Mouse (Mus musculus) adrenal gland, postnatal 10 days (tissue): ENCODE data around the gene Otud7b. TPM values are rescaled to one million over a fixed set of nuclear protein-coding genes. Genes with fewer than 3 reads are reported as not detected.
"Not testable (repeated sequence)": the region's sequence is repeated elsewhere in the genome, so short reads cannot be mapped to it uniquely, and the experiment has no call there.

Experiments used
- DNase-seq: peaks from one replicate; pipeline ENCODE4 v3.0.0; 2021; ENCODE audit warnings: mixed read lengths
- total RNA-seq, 2 experiments: library from RNA; stranded (reverse); gene quantifications; 2 replicates each; pipeline ENCODE4 v1.2.3; 2021

The Otud7b gene
- total RNA-seq, 2 experiments from 2014 or later, result 32.3 to 33.4 TPM

GRCm38 (mm10) chr3:96180727-96181477, 76.6 kb downstream of the Otud7b start, which contains the start of gene Sv2a:
Gene Sv2a, plus strand, starts transcription at chr3:96181151.
- DNase-seq, result peak; percentile 71

GRCm38 (mm10) chr3:96181510-96182381, 77.4 kb downstream of the Otud7b start:
- DNase-seq, result no peak

GRCm38 (mm10) chr3:96182382-96182776, 78.1 kb downstream of the Otud7b start:
- DNase-seq, result no peak

- DNase-seq, result no peak
These were observed 88.7 kb downstream of the Otud7b start for GRCm38 (mm10) chr3:96192977-96193376.

GRCm38 (mm10) chr3:96194966-96195365, 90.6 kb downstream of the Otud7b start:
- DNase-seq, result no peak

GRCm38 (mm10) chr3:96195616-96196313, 91.4 kb downstream of the Otud7b start:
- no peak for DNase-seq

GRCm38 (mm10) chr3:96196437-96197128, 92.3 kb downstream of the Otud7b start:
- DNase-seq, result no peak

- peak; percentile 90 for DNase-seq
These were observed 92.9 kb downstream of the Otud7b start for GRCm38 (mm10) chr3:96197129-96197749.

- no peak for DNase-seq
These were observed 93.9 kb downstream of the Otud7b start for GRCm38 (mm10) chr3:96198181-96198580.

GRCm38 (mm10) chr3:96198601-96199251, 94.4 kb downstream of the Otud7b start:
- DNase-seq, result not testable (repeated sequence)

- no peak for DNase-seq
These were observed 95.4 kb downstream of the Otud7b start for GRCm38 (mm10) chr3:96199731-96200130.

- DNase-seq, result no peak
These were observed 103.5 kb downstream of the Otud7b start for GRCm38 (mm10) chr3:96207819-96208218.

- peak; percentile 51 for DNase-seq
These were observed 104.9 kb downstream of the Otud7b start for GRCm38 (mm10) chr3:96209242-96209641.

Other genes with a start within 250 kb of the Otud7b start
- gene Prpf3, start 248.6 kb upstream of the Otud7b start, total RNA-seq, result 10 to 100 TPM; 25.1 to 26.7 TPM
- 100 to 1,000 TPM; 270 to 288 TPM for gene Mrps21, start 233.0 kb upstream of the Otud7b start, total RNA-seq
- 1 to 10 TPM; 1.9 to 4.9 TPM for gene Ciart, start 222.3 kb upstream of the Otud7b start, total RNA-seq
- 10 to 100 TPM; 27.7 to 38.8 TPM for gene BC028528, start 212.5 kb upstream of the Otud7b start, total RNA-seq
- gene Aph1a, start 210.6 kb upstream of the Otud7b start, total RNA-seq, result 100 to 1,000 TPM; 167 to 171 TPM
- 10 to 100 TPM; 13.6 to 18.5 TPM for gene Car14, start 199.8 kb upstream of the Otud7b start, total RNA-seq
- 100 to 1,000 TPM in 1 of 2 experiments, 10 to 100 TPM in 1; 89.8 to 110 TPM for gene Anp32e, start 175.3 kb upstream of the Otud7b start, total RNA-seq
- 10 to 100 TPM; 34.0 to 36.7 TPM for gene Plekho1, start 108.5 kb upstream of the Otud7b start, total RNA-seq
- 10 to 100 TPM; 31.7 to 35.0 TPM for gene Vps45, start 46.1 kb upstream of the Otud7b start, total RNA-seq
- 10 to 100 TPM; 13.0 to 17.1 TPM for gene Mtmr11, start 57.5 kb downstream of the Otud7b start, total RNA-seq
- 10 to 100 TPM; 50.4 to 50.9 TPM for gene Sf3b4, start 67.8 kb downstream of the Otud7b start, total RNA-seq
- gene Sv2a, start 76.6 kb downstream of the Otud7b start, total RNA-seq, result 10 to 100 TPM in 1 of 2 experiments, 1 to 10 TPM in 1; 9.5 to 14.2 TPM
- gene Bola1, start 115.2 kb downstream of the Otud7b start, total RNA-seq, result 10 to 100 TPM; 28.6 to 31.3 TPM
- gene Hist2h2ab, start 115.3 kb downstream of the Otud7b start, total RNA-seq, result 10 to 100 TPM; 17.5 to 21.2 TPM
- 100 to 1,000 TPM; 154 to 170 TPM for gene Hist2h2ac, start 116.4 kb downstream of the Otud7b start, total RNA-seq
- 10 to 100 TPM in 1 of 2 experiments, 1 to 10 TPM in 1; 6.9 to 10.8 TPM for gene Hist2h2be, start 116.6 kb downstream of the Otud7b start, total RNA-seq
- 100 to 1,000 TPM; 135 to 152 TPM for gene Hist2h3c2, start 134.6 kb downstream of the Otud7b start, total RNA-seq
- 1,000 to 10,000 TPM in 1 of 2 experiments, 100 to 1,000 TPM in 1; 944 to 1,071 TPM for gene Hist2h2aa2, start 135.7 kb downstream of the Otud7b start, total RNA-seq
- gene Hist2h2aa1, start 141.0 kb downstream of the Otud7b start, total RNA-seq, result 10 to 100 TPM; 27.3 to 37.4 TPM
- gene Hist2h3c1, start 142.2 kb downstream of the Otud7b start, total RNA-seq, result under 1 TPM in 1 of 2 experiments, not detected in 1; 0.39 TPM
- 10 to 100 TPM; 71.1 to 77.9 TPM for gene Hist2h4, start 158.8 kb downstream of the Otud7b start, total RNA-seq
- gene Hist2h3b, start 164.1 kb downstream of the Otud7b start, total RNA-seq, result 100 to 1,000 TPM; 500 to 681 TPM
- gene Hist2h2bb, start 165.2 kb downstream of the Otud7b start, total RNA-seq, result 100 to 1,000 TPM; 491 to 635 TPM
- gene Fcgr1, start 189.4 kb downstream of the Otud7b start, total RNA-seq, result under 1 TPM; 0.84 to 0.88 TPM